Mouse (Mus musculus): ENCODE measurements around the gene Dennd2d.

DNA sequence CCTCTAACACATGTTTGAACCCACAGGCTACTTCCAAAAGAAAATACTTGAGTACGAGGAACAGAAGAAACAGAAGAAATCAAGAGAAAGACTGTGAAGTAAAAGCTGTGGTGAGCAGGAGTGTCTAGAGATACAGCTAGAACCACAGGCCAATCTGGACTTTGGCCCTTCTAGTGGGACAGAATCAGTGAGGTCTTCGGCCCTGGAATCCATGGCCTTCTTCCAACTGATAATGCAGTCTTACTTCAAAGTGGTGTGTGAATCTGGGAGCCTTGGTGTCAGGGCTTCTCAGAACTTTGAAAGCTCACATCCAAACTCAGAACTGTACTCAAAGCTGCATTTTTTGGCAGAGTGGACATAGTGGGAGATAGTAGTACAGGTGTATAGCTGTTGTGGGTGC is 18.3 kb downstream of the Dennd2d start:
- TF ChIP-seq CTCF (IDR thresholded peaks at IDR 0.05; ENCODE audit: low read depth, low read length) (no peak), POLR2A (IDR thresholded peaks at IDR 0.05; ENCODE audit: borderline replicate concordance, low read depth, low read length) (no peak)

All from bone marrow macrophage, adult 2 months (primary cell).